Mouse (Mus musculus): ENCODE results near the gene Lrmda. TPM values are rescaled to one million over a fixed set of nuclear protein-coding genes. Genes with fewer than 3 reads are reported as not detected.
A peak's percentile ranks its signal among the peaks of the same experiment; 100 is the strongest.

The Lrmda gene
- polyA plus RNA-seq, 1 experiment from 2014 or later = 0.55 TPM

DNA sequence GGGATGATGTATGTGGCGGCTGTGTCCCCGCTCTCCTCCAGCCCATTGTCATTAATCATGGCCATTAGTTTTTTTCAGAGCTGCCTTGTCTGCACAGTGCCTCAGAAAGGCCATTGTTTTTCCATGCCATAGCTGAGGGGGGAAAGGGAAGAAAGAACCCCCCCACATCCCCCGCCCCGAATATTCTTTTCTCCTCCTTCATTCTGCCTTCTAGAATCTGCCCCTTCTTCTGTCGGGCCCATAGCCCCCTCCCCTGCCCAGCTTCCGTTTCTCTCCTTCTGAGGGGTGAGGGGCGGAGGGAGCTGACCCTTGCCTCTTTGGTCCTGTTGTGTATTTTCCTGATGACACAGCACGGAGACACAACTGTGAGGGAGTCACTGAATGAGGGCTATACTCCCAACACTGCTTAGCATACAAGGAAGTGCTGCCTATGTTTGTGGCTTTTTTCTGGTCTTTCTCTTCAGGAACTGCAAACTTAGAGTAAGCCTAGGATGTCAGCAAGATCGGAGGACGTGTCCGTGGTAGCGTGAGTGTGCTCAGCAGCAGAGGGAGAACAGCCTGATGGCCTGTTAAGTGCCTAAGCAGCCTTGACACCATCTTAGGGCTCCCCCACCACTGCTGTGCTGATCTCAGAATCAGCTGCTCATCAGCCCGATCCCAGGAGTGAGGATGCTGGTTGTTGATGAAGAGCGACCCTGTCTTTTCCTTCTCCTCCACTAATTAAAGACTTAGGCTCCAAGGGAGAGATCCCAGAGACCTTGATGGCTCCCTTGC is 149.5 kb downstream of the Lrmda start:
- Histone ChIP-seq H3K36me3 (no peaks in the 10 kb centered on the region), H3K4me1 (replicated peaks) (peaks cover 26% of the 10 kb centered on the region), H3K4me3 (peak overlapping the region; percentile 32), H3K27me3 (ENCODE audit: insufficient read depth, poor library complexity, severe bottlenecking) (peaks cover 17% of the 10 kb centered on the region), H3K9me3 (no peaks in the 10 kb centered on the region), H3K27ac (peak overlapping the region; percentile 82)
- 41% methylated on average over 14 of the region's 14 CpGs for WGBS
- peak; percentile 60 for DNase-seq (ENCODE audit: low spot score)

DNA sequence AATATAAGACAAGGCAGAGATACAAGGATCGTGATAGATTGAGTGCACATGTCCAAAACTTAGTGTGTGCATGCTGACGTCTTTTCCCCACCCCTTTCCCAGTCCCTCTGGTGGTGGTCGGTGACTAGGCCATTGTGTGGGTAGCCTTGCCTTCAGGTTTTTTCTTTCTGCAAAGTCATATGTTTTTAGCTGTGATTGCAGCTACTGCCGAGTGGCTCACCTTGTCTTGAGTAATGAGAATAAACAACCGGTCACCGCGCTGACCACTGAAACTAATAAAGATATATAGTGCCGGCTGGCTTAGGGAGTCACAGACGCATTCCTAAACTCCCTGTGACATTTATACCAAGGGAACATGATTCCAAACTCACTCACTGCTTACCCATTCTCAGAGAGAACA is 155.2 kb downstream of the Lrmda start:
- WGBS = 72% methylated on average over 9 of the region's 9 CpGs
- Histone ChIP-seq H3K9me3 (no peaks in the 10 kb centered on the region), H3K4me1 (replicated peaks) (peaks cover 6% of the 10 kb centered on the region; the same call in 1 of the 2 replicates), H3K27me3 (ENCODE audit: insufficient read depth, poor library complexity, severe bottlenecking) (no peaks in the 10 kb centered on the region; the same call in 1 of the 2 replicates), H3K4me3 (no peak overlapping the region), H3K27ac (no peak overlapping the region), H3K36me3 (no peaks in the 10 kb centered on the region)
- DNase-seq (ENCODE audit: low spot score) = no peak

- no peaks in the 10 kb centered on the region for H3K27me3 ChIP-seq (ENCODE audit: insufficient read depth, poor library complexity, severe bottlenecking)
- 81% methylated on average over 2 of the region's 2 CpGs for WGBS
- H3K27ac ChIP-seq = no peak overlapping the region
- DNase-seq (ENCODE audit: low spot score) = no peak
- no peaks in the 10 kb centered on the region for H3K36me3 ChIP-seq
- H3K9me3 ChIP-seq = no peaks in the 10 kb centered on the region
- H3K4me3 ChIP-seq = no peak overlapping the region
- peaks cover 6% of the 10 kb centered on the region; the same call in 1 of the 2 replicates for H3K4me1 ChIP-seq (replicated peaks)
These were observed 160.2 kb downstream of the Lrmda start for GRCm38 (mm10) chr14:22179761-22180160.

DNA sequence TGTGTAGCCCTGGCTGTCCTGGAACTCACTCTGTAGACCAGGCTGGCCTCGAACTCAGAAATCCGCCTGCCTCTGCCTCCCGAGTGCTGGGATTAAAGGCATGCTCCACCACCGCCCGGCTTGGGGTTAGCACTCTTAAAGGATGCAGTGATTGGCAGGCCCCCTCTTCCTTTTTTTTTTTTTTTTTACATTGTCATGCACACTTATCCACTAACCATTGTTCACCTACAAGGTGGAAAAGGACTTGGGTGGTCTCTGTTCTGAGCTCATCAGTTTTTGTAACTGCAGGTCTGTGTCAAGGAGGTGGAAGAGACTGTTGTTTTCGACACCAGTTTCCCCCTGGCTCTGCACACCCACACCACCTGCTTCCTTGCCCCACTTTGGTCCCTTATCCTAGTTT is 162.0 kb downstream of the Lrmda start:
- H3K4me3 ChIP-seq = no peak overlapping the region
- no peak overlapping the region for H3K27ac ChIP-seq
- 91% methylated on average over 6 of the region's 6 CpGs for WGBS
- H3K36me3 ChIP-seq = no peaks in the 10 kb centered on the region
- DNase-seq (ENCODE audit: low spot score) = no peak
- no peaks in the 10 kb centered on the region for H3K9me3 ChIP-seq
- H3K27me3 ChIP-seq (ENCODE audit: insufficient read depth, poor library complexity, severe bottlenecking) = no peaks in the 10 kb centered on the region
- no peaks in the 10 kb centered on the region for H3K4me1 ChIP-seq (replicated peaks)

- DNase-seq (ENCODE audit: low spot score) = no peak
- 85% methylated on average over 3 of the region's 3 CpGs for WGBS
- Histone ChIP-seq H3K27ac (no peak overlapping the region), H3K4me3 (no peak overlapping the region), H3K36me3 (no peaks in the 10 kb centered on the region), H3K27me3 (ENCODE audit: insufficient read depth, poor library complexity, severe bottlenecking) (no peaks in the 10 kb centered on the region), H3K4me1 (replicated peaks) (no peaks in the 10 kb centered on the region), H3K9me3 (no peaks in the 10 kb centered on the region)
These were observed 163.7 kb downstream of the Lrmda start for GRCm38 (mm10) chr14:22183195-22183594.

DNA sequence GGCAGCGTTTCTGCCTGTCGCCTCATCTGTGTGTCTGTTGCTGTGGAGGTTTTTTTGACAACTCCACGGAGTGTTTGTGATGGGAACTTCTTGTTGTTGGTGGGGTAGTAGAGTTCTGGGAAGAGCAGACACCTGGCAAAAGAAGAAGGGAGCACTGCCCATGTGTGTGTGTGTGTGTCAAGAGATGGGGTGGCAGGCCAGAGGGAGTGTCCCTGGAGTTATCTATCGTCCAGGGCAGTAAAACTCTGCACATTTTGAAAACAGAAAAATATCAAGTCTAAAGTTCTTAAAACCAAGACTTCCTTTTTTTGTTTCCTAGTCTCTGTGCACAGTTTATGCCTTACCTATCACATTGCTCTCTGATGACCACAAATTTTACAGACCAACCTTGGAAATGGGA is 165.9 kb downstream of the Lrmda start:
- no peak overlapping the region for H3K27ac ChIP-seq
- no peaks in the 10 kb centered on the region for H3K9me3 ChIP-seq
- H3K4me3 ChIP-seq = no peak overlapping the region
- H3K27me3 ChIP-seq (ENCODE audit: insufficient read depth, poor library complexity, severe bottlenecking) = no peaks in the 10 kb centered on the region
- H3K4me1 ChIP-seq (replicated peaks) = peaks cover 7% of the 10 kb centered on the region
- H3K36me3 ChIP-seq = no peaks in the 10 kb centered on the region
- 86% methylated on average over 4 of the region's 4 CpGs for WGBS
- no peak for DNase-seq (ENCODE audit: low spot score)

- Histone ChIP-seq H3K4me1 (replicated peaks) (peaks cover 8% of the 10 kb centered on the region), H3K36me3 (no peaks in the 10 kb centered on the region), H3K9me3 (no peaks in the 10 kb centered on the region), H3K27ac (peak overlapping the region; percentile 66), H3K4me3 (no peak overlapping the region), H3K27me3 (ENCODE audit: insufficient read depth, poor library complexity, severe bottlenecking) (no peaks in the 10 kb centered on the region; the same call in 1 of the 2 replicates)
- WGBS = 37% methylated on average over 6 of the region's 6 CpGs
- DNase-seq (ENCODE audit: low spot score) = peak; percentile 29
These were observed 170.6 kb downstream of the Lrmda start for GRCm38 (mm10) chr14:22190111-22190510.

DNA sequence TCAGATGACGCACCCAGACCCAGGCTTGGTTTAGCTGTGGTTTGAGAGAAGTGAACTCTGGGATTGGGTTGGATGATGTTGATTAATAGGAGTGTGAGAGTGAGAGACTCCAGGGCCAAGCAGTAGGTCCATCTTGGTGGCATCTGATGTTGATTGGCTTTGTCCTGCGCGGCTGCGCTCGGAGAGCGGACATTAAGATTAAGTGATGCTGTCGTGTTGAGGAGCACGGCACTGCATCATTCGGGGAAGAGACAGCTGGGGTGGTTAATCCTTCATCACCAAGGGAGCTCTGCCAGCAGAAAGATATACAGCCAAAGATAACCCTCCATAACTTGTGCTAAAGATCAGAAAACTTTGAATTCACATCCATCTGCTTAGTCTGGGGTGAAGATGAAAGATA is 172.7 kb downstream of the Lrmda start:
- Histone ChIP-seq H3K27me3 (ENCODE audit: insufficient read depth, poor library complexity, severe bottlenecking) (no peaks in the 10 kb centered on the region; the same call in 1 of the 2 replicates), H3K4me3 (no peak overlapping the region), H3K9me3 (no peaks in the 10 kb centered on the region), H3K4me1 (replicated peaks) (peaks cover 8% of the 10 kb centered on the region), H3K36me3 (no peaks in the 10 kb centered on the region), H3K27ac (no peak overlapping the region)
- no peak for DNase-seq (ENCODE audit: low spot score)
- 87% methylated on average over 9 of the region's 9 CpGs for WGBS

DNA sequence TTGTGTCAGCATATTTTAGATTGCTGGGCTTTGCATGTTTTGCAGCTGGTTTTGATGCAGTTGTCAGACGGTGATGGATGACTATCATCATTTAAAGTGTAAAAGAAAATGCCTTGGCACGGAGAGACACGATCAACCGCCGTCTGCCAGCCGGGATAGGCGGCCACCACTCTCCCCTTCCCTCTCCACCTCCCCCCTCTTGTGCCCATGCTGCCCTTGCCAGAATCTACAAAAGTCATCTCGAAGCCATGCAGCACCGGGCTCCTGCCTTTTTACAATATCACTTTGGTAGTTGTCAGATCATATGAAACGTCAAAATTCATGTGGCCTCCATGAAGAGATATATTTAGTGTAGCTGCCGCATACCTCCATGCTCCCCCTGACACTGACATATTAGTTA is 178.5 kb downstream of the Lrmda start:
- Histone ChIP-seq H3K27me3 (ENCODE audit: insufficient read depth, poor library complexity, severe bottlenecking) (no peaks in the 10 kb centered on the region; the same call in 1 of the 2 replicates), H3K4me1 (replicated peaks) (no peaks in the 10 kb centered on the region; the same call in 1 of the 2 replicates), H3K4me3 (no peak overlapping the region), H3K9me3 (no peaks in the 10 kb centered on the region), H3K36me3 (no peaks in the 10 kb centered on the region), H3K27ac (no peak overlapping the region)
- 82% methylated on average over 11 of the region's 11 CpGs for WGBS
- DNase-seq (ENCODE audit: low spot score) = no peak

GRCm38 (mm10) chr14:22198641-22199425 is 179.3 kb downstream of the Lrmda start:
- H3K9me3 ChIP-seq = no peaks in the 10 kb centered on the region
- no peak overlapping the region for H3K27ac ChIP-seq
- DNase-seq (ENCODE audit: low spot score) = no peak
- H3K27me3 ChIP-seq (ENCODE audit: insufficient read depth, poor library complexity, severe bottlenecking) = no peaks in the 10 kb centered on the region
- no peaks in the 10 kb centered on the region for H3K36me3 ChIP-seq
- WGBS = 83% methylated on average over 12 of the region's 12 CpGs
- no peak overlapping the region for H3K4me3 ChIP-seq
- no peaks in the 10 kb centered on the region; the same call in 1 of the 2 replicates for H3K4me1 ChIP-seq (replicated peaks)

GRCm38 (mm10) chr14:22201667-22202066 is 182.2 kb downstream of the Lrmda start:
- H3K36me3 ChIP-seq = no peaks in the 10 kb centered on the region
- WGBS = 80% methylated on average over 2 of the region's 2 CpGs
- no peaks in the 10 kb centered on the region; the same call in 1 of the 2 replicates for H3K4me1 ChIP-seq (replicated peaks)
- no peaks in the 10 kb centered on the region for H3K9me3 ChIP-seq
- H3K27ac ChIP-seq = no peak overlapping the region
- no peak for DNase-seq (ENCODE audit: low spot score)
- no peak overlapping the region for H3K4me3 ChIP-seq
- peaks cover 4% of the 10 kb centered on the region; the same call in 1 of the 2 replicates for H3K27me3 ChIP-seq (ENCODE audit: insufficient read depth, poor library complexity, severe bottlenecking)

GRCm38 (mm10) chr14:22210601-22211000 is 191.1 kb downstream of the Lrmda start:
- DNase-seq (ENCODE audit: low spot score) = no peak
- H3K4me1 ChIP-seq (replicated peaks) = peaks cover 15% of the 10 kb centered on the region
- no peaks in the 10 kb centered on the region for H3K36me3 ChIP-seq
- peaks cover 32% of the 10 kb centered on the region for H3K27me3 ChIP-seq (ENCODE audit: insufficient read depth, poor library complexity, severe bottlenecking)
- no peak overlapping the region for H3K4me3 ChIP-seq
- no peak overlapping the region for H3K27ac ChIP-seq
- 92% methylated on average over 1 of the region's 1 CpGs for WGBS
- no peaks in the 10 kb centered on the region for H3K9me3 ChIP-seq

GRCm38 (mm10) chr14:22218183-22218582 is 198.7 kb downstream of the Lrmda start:
- peaks cover 10% of the 10 kb centered on the region for H3K4me1 ChIP-seq (replicated peaks)
- no peak for DNase-seq (ENCODE audit: low spot score)
- H3K36me3 ChIP-seq = no peaks in the 10 kb centered on the region
- H3K9me3 ChIP-seq = peaks cover 3% of the 10 kb centered on the region; the same call in 1 of the 2 replicates
- no peak overlapping the region for H3K4me3 ChIP-seq
- peaks cover 4% of the 10 kb centered on the region; the same call in 1 of the 2 replicates for H3K27me3 ChIP-seq (ENCODE audit: insufficient read depth, poor library complexity, severe bottlenecking)
- WGBS = 87% methylated on average over 4 of the region's 4 CpGs
- no peak overlapping the region for H3K27ac ChIP-seq

All from hindbrain, embryonic 10.5 days (tissue).